Mouse (Mus musculus) adrenal gland, postnatal 25 days (tissue): ENCODE measurements around the gene Rnf213. TPM values are rescaled to one million over a fixed set of nuclear protein-coding genes. Genes with fewer than 3 reads are reported as not detected.

Source experiments
- DNase-seq: peaks from one replicate; pipeline ENCODE4 v3.0.0; 2021; ENCODE audit warnings: mixed read lengths
- total RNA-seq: library from RNA; stranded (reverse); gene quantifications from 2 replicates; pipeline ENCODE4 v1.2.3, GENCODE M21; 2021

Rnf213 gene
- total RNA-seq, 1 experiment from 2014 or later: 46.2 TPM

DNA sequence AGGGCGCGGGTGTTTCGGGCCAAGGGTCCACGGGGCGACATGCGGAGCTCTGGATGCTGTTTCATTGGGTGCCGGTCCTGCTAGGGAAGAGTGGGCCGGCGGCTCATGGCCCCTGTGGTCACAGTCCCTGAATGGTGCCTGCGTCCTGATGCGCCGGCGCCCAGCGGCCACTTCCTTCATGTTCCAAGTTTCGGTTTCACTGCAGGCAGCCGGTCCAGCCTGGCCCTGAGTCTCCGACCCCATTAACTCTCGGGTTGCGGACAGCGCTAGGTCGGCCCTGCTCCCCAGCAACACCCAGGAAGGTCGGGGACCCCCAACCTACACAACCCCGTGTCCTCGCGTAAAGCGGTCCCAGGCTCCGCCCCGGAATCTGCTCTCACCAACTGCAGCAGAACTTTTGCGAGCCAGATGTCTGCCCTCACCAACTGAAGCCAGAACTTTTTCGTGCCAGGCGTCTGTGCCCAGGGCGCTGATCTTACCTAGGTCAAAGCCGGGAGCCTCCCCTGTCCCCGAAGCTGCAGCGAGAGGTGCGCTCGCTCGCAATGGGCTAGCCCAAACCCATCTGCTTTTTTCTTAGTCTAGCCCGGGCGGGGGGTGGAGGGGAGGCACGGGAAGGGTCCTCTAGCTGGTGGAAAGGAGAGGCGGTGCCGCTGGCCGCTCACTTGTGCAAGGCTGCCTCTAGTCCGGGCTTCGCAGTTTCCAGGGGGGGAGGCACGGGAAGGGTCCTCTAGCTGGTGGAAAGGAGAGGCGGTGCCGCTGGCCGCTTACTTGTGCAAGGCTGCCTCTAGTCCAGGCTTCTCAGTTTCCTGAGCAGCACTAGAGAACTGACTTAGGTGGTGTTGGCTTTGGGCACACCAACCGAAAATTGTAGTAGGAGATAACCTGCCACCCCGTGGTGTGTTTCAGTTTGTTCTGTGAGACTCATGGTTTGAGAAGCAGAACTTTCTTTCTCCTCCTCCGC lies 2.3 kb upstream of the Rnf213 start:
- peak; percentile 76 for DNase-seq

DNA sequence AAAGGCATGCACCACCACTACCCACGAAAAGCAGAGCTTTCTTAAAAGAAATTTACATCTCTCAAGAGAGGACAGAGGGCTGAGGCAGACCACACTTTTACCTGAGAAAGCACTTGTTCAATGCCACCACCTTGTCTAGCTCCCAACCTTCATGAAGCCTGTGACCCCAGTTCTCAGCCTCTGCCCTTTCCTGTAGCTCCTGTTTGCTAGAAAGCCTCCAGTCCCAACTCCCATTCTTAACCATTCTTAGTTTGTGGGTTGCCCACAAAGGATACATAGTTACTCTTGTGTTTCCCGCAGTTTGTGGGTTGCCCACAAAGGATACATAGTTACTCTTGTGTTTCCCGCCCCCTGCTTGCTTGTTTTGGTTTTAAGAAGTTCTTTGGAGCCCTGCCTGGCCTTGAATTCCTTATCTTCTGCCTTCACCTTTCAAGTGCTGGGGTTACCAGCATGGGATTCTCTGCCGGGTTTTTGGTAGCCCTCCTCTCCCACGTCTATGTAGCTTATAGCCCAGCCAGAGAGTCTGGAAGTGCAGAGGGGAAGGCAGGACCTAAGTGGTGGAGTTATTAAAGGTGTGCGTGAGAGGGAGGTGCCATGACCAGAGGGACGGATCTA lies 1.4 kb upstream of the Rnf213 start:
- DNase-seq: no peak

DNA sequence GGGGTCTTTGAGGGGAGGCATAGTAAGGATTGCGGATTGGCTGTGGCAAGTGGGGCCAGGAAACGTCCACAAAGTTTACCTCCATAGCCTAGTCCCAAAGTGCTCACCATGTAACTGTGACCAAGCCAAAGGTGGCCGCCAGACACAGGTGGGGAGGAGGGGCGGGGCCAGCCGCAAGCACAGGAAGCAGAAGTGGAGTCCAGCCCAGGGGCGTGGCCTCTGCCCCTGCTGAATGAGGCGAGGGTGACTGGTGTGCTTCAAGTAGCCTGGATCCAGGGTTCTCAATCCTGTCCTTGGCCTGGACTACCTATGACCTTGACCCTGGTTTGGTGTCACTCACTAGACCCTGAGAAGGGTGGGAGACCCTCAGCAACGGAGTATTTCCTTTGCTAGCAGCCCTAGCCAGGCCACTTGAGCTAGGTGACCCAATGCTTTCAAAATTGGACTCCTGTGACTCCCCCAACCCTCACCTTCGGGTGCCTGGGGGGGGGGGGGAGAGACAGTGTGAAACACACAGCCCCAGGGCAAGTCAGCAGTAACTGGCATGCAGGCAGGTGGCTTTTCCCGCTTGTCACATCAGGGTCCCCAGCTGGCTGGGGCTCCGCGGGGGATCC lies 792 bp upstream of the Rnf213 start:
- peak; percentile 74 for DNase-seq

DNA sequence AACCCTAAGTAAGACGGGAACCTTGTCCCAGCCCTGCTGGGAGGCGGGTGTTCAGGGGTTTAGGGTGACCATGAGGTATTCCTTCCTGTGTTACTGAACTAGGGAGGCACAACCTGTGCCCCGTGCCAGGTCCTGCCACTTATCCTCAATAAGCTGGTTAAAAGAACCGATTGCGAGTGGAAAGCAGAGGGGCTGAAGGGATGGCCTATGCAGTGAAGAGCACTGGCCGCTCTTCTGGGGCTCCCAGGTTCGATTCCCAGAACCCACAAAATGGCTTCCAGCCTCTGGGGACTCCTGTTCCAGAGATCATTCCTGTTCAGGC lies 544 bp downstream of the Rnf213 start:
- no peak for DNase-seq

DNA sequence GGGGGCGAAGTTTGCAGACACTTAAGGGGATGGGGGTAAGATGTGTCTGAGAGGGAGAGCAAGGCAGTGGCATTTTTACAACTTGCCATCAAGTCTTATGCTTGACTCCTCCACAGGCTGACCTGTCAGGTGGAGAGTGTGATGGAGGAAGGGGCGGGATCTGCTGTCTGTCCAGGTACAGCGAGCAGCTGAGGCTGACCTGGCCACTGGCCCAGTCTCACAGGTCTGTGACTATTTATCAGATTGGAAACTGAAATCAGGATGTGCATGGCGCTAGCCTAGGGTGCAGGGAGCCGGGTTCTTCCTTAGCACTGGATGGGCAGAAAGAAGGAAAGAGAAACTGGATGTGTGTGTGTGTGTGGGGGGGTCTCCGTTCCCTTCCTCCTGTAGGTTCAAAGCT lies 1.3 kb downstream of the Rnf213 start:
- no peak for DNase-seq

DNA sequence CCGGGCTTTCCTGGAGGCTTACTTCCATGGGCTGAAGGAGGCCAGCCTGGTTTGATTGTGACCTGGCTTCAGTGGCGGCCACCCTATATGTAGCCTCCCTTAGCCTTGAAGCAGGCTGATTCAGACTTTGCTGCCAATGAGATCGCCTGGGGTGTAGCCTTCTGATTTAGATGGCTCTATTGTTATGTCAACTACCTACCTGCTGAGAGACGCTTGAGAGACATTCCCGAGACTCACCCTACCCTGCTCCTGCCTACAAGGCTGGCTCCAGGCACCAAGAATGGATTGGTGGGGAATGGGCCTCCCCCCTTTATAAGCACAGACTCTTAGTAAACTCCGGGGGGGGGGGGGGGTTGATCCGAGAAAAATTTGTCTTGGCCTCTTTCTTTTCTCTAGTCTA lies 2.5 kb downstream of the Rnf213 start:
- DNase-seq: no peak

DNA sequence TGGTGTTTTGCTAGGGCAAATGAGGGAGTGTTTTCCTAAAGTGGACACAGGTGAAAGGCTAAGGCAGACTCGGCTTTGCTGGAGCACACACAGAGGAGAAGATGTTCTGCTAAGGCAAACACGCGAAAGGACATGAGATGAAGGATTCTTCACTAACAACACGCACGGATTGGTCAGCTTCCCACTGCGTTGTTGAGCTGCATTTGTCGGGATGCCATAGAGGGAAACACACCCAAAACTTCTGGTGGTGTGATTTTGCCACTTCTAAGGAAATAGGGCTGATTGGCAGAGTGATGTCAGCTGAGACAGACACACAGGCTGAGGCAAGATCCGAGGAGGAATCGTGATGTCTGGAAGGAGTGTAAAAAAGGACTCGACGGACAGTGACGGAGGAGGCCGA lies 3.0 kb downstream of the Rnf213 start:
- no peak for DNase-seq

DNA sequence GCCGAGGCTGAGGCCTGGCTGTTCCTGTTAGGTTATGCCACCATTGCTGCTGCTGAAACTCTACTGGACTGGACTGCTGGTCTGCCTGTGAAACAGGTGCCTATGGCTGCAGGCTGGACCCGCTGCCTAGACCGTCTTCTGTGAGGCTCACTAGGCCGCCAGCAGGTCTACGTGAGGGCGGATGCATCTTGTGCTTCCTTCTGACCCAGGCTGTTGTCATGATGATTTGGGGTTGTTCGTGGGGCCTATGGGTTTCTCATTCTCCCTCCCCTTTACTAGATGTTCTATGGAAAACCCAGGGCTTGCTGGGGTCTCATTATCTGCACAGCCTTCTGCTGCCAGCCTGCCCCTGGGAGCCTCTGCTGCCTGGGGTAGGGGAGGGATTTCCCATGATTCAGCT lies 3.6 kb downstream of the Rnf213 start:
- no peak for DNase-seq

DNA sequence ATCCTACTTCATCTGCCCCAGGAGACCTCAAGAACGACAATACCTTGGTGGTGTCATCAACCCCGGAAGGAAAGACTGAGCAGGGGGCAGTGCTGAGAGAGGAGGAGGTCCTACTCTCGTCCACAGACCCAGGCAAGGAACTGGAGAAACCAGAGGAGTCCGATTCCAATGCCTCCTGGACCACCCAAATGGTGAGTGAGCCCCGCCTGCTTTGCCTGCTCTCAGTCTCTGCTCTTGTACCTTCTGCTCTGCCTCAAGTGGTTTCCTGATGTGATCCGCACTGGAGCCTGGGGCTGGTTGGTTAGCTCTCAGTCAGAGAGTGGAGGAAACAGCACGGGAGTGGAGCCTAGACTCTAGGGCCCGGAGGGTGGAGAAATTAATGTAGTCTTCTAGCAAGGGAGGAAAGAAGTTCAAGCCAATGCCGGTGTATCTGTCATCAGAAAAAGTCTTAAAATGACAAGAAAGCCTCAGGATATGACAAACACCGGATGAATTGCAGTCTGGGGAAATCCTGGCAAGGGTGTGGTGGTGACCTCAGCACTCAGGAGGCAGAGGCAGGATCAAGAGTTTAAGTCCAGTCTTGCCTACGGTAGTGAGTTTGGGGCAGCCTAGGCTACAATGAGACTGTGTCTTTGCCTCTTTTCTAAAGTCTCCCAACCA lies 9.7 kb downstream of the Rnf213 start:
- no peak for DNase-seq

DNA sequence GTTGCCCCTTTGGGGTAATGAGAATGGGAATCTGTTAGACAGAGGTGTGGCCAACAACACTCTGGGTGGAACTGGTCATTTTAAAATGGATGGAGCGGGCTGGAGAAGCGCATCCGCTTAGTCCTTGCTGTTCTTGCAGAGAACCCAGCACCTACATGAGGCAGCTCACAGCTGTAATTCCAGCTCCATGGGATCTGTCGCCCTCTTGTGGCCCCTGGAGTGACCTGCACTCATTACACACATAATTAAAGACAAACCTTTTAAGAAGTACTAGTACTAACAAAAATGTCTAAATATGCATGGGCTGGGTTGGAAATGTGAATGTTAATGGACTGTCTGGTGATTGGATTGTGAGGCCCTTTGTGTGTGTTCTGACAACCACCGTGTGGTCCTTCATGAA lies 11.7 kb downstream of the Rnf213 start:
- DNase-seq: peak; percentile 41

DNA sequence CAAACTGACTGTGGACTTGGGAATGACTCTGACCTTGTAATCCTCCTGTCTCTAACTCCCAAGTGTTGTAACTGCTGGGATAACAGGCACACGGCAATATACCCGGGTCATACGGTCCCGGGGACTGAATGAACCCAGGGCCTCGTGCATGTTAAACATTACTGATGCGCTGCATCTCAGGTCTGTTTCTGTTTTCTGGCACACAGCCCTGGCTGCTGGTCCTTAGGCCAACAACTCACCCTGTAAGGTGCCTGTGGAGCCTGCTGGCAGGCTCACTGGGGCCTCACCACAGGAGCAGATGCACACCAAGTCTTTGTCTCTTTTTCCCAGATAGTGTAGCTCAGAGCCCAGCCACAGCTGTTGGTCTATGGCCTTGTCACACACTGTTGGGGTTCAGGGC lies 14.5 kb downstream of the Rnf213 start:
- DNase-seq: no peak

DNA sequence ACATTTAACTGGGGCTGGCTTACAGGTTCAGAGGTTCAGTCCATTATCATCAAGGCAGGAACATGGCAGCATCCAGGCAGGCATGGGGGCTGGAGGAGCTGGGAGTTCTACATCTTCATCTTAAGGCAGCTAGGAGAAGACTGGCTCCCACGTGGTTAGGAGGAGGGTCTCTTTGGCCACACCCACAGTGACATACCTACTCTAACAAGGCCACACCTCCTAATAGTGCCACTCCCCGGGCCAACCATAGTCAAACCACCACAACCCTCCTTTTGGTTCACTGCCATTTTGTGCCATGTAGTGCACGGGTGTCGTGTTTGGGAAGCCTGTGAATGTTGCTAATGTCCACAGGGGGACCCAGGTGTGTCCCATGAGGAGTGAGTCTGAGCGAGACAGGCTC lies 15.1 kb downstream of the Rnf213 start:
- DNase-seq: no peak

DNA sequence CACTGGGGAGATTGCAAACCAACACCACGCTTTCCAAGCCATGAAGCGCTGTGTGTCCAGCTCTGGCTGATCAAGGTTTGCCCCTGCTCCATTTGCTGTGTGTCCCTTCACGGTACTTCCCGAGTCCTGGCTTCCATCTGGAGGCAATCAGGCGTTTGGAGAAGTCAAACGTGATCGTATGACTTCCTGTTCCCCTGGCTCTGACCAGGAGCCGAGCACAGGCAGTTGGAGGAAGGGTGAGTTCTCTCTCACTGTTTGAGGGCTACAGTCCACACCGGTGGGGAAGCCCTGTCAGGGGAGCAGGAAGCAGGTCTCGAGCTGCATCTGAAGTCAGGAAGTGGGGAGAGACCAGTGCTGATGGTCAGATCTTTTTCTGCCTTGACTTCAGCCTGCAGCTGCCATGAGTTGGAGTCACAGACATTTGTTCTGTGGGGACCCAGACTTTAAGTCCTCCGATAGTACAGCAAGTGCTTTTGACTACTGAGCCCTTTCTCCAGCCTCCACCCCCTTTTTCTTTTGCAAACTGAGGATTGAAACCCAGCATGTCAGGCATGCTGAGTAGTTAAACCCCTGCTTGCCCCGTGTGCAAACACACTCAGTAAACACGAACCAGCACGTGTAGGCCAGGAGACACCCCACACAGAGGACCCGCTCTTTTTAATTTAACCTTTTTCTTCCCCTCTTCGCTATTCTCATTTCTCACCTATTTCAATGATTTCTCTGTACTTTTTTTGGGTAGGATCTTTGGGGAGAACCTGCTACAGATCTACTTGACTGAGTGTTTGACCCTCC lies 26.6 kb downstream of the Rnf213 start:
- no peak for DNase-seq

DNA sequence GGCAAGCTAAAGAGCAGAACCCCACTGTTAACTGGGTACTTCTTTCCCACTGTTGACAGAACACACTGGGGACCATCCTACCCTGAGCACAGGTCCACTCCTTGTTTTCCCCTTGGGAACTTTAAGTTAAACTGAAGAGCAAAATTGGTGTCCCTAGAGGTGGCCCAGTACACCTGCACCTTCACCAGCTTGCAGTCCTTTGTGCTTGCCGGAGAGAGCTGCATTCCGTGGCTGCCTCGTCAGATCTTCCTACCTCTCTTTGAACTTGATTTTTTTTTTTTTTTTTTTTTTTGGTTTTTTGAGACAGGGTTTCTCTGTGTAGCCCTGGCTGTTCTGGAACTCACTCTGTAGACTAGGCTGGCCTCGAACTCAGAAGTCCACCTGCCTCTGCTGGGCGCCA lies 27.5 kb downstream of the Rnf213 start:
- DNase-seq: no peak

DNA sequence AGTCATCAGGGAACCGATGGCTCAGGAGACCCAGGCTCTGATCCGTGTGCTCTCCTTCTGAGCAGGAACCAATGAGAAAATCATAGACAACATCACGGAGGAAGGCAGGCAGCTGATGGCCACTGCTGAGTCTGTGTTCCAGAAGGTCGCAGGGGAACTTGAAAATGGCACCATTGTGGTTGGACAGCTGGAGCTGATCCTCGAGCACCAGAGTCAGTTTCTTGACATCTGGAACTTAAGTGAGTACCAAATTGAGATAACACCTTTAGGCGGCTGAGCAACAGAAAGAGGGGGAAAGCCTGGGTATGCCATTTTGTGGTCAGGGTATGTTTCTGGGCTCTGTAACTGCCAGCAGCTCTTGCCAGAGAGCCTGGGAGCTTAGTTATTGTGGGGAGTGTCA lies 34.5 kb downstream of the Rnf213 start:
- DNase-seq: no peak

DNA sequence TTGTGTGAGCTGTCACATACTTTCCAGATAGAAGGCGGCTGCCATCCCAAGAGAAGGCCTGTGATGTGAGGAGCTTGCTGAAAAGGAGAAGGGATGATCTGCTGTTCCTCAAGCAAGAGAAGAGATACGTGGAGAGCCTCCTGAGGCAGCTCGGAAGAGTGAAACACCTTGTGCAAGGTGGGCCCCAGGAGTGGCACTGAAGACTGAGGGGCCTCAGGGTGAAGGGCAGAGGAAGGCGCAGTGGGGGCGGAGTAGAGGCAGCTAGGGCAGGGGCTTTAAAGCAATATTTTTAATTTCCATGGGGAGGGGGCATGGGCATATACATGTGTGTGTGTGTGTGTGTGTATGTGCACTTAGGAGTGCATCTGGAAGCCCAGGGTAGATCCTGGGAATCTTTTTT lies 35.1 kb downstream of the Rnf213 start:
- no peak for DNase-seq

DNA sequence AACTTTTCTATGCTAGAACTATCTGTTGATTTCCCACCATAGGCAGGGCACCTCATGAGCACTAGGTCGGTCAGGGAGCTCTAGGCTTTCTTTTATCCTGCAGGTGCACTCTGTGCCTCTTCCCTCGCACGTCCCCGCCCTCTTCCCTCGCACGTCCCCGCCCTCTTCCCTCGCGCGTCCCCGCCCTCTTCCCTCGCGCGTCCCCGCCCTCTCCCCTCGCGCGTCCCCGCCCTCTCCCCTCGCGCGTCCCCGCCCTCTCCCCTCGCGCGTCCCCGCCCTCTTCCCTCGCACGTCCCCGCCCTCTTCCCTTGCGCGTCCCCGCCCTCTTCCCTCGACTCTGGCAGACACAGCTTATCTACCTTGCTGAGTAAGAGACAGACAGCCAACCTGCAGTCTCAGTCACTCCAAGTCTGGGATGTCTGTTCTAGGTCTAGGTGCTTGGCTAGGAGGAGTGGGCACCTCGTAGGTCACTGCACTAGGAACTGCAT lies 35.8 kb downstream of the Rnf213 start:
- peak; percentile 58 for DNase-seq

DNA sequence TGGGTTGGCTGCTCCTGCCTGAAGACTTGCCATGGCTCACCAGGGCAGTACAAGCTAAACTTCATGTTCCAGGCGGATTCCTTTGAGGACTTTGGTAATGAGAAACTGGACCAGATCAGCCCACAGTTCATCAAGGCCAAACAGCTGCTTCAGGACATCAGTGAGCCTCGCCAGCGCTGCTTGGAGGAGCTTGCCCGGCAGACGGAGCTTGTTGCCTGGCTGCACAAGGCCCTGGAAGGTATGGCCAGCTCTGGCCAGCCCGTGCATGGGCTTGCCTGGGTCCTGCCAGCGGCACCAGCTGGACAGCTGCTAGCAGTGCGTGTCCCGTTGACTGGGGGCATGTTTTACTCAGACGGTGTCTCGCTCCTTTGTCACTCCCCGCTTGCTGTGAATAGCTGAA lies 38.6 kb downstream of the Rnf213 start:
- no peak for DNase-seq

DNA sequence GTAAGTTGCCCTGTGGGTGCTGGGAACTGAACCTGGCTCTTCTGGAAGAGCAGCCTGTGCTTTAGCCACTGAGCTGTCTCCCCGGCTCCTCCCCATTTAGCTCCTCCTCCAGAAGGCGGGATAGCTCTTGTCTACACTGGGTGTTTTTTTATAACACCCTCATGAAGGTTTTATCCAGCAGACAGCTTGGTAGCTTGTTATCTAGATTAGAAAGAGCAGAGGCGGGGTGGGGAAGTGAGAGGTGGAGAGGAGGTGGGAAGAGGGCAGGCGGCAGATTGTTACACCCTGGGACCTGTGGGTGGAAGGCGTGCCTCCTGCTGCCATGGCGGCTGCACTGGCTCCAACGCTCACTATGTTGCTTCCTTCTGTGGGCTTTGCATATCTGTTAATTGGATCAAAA lies 39.8 kb downstream of the Rnf213 start:
- no peak for DNase-seq

DNA sequence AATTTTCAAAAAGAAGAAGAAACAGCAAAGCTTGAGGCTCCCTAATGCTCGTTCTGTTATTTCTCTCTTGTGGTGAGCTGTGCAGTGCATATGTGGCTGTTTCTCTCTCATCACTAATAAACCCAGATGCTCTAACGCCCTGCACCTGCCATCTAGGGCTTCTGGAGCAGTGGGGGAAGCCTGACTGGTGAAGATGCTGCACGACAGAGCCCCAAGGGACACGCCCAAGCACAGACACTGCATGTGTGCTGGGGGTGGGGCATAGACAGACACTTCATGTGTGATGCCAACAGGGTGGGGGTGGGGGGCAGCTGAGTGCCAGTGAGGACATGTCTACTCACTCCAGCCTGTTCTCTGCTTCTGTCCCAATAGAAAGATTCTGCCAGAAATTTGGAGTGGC lies 41.4 kb downstream of the Rnf213 start:
- DNase-seq: no peak

DNA sequence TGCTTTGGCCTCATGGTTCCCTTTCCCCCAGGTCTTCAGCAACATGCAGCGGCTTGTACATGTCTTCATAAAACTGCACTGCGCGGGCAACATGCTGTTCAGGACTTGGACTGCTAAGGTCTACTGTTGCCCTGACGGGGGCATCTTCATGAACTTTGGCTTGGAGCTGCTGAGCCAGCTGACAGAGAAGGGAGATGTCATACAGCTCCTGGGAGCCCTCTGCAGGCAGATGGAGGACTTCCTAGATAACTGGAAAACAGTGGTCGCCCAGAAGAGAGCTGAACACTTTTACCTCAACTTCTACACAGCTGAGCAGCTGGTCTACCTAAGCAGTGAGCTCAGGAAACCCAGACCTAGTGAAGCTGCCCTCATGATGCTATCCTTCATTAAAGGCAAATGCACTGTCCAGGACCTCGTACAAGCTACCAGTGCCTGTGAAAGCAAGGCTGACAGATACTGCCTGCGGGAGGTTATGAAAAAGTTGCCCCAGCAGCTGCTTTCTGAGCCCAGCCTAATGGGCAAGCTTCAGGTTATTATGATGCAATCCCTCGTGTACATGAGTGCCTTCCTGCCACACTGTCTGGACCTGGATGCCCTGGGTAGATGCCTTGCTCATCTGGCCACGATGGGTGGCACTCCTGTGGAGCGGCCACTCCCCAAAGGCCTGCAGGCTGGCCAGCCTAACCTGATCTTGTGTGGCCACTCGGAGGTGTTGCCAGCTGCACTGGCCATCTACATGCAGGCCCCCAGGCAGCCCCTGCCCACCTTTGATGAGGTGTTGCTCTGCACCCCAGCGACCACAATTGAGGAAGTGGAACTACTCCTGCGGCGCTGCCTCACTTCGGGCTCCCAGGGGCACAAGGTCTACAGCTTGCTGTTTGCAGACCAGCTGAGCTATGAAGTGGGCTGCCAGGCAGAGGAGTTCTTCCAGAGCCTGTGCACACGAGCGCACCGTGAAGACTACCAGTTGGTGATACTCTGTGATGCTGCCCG lies 43.3 kb downstream of the Rnf213 start:
- DNase-seq: no peak
